Mouse (Mus musculus) liver, adult 2 months (tissue): ENCODE data around the gene Chuk.

Source experiments
- CTCF ChIP-seq: fragments of 200-500 bp; IDR thresholded peaks from 2 replicates; pipeline ENCODE4 v1.5.1; 2011; ENCODE audit warnings: low read depth, low read length, control low read depth
- POLR2A ChIP-seq: fragments of 200-500 bp; IDR thresholded peaks from 2 replicates; pipeline ENCODE4 v1.6.1; 2011; ENCODE audit warnings: low read length, control low read depth; ENCODE audit not compliant: insufficient read depth; ENCODE audit errors: extremely low read depth

DNA sequence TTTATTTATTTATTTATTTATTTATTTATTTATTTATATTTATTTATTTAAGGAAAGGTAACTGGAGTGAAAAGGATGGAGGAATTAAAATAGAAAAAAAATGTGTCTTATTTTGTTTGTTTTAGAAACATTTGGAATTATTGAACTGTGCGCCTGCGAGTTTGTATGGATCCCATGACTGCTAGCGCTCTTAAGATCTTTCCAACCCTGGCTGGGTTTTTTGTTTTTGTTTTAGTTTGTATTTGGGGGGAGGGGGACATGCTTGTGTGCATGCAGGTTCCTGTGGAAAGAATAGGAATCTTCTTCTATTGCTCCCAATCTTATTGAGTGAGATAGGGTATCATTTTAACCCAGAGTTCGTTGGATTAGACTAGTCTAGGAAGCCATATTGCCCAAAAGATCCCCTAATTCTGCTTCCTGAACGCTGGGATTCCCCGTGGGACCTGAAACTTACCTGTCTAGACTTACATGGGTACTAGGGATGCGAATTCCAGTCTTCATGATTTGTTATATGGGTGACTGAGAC is 28.7 kb upstream of the Chuk start:
- TF ChIP-seq CTCF (no peak), POLR2A (no peak)
